Mouse (Mus musculus) forebrain, embryonic 12.5 days (tissue): Measurements from ENCODE around the gene Ifitm10. TPM values are rescaled to one million over a fixed set of nuclear protein-coding genes. Genes with fewer than 3 reads are reported as not detected.
"Not testable (repeated sequence)": the region's sequence is repeated elsewhere in the genome, so short reads cannot be mapped to it uniquely, and the experiment has no call there.

Source experiments
- ATAC-seq: fragments of 200-750 bp; cut with Nextera tagmentation; 2 replicates; pipeline ENCODE4 v1.8.0; 2017; ENCODE audit warnings: moderate TSS enrichment; ENCODE audit not compliant: low FRiP score
- H3K27ac ChIP-seq: fragments of 300-500 bp; sonication (generic); 2 replicates; pipeline ENCODE4 v1.5.1; 2016; ENCODE audit warnings: mild to moderate bottlenecking
- H3K27me3 ChIP-seq: fragments of 300-500 bp; sonication (generic); 2 replicates; pipeline ENCODE4 v1.6.1; 2016; ENCODE audit warnings: mild to moderate bottlenecking
- H3K36me3 ChIP-seq: fragments of 300-500 bp; sonication (generic); replicated peaks from 2 replicates; pipeline ENCODE4 v1.6.1; 2016; ENCODE audit warnings: mild to moderate bottlenecking
- H3K4me1 ChIP-seq: fragments of 300-500 bp; sonication (generic); 2 replicates; pipeline ENCODE4 v1.6.1; 2016
- H3K4me2 ChIP-seq: fragments of 300-500 bp; sonication (generic); 2 replicates; pipeline ENCODE4 v1.6.1; 2016; ENCODE audit warnings: mild to moderate bottlenecking, moderate library complexity
- H3K4me3 ChIP-seq: fragments of 300-500 bp; sonication (generic); replicated peaks from 2 replicates; pipeline ENCODE4 v1.5.1; 2016; ENCODE audit warnings: mild to moderate bottlenecking
- H3K9ac ChIP-seq: fragments of 300-500 bp; sonication (generic); 2 replicates; pipeline ENCODE4 v1.6.1; 2016; ENCODE audit warnings: mild to moderate bottlenecking
- H3K9me3 ChIP-seq: fragments of 300-500 bp; sonication (generic); 2 replicates; pipeline ENCODE4 v1.6.1; 2016
- WGBS: fragments of 180-500 bp; shearing (Covaris S2); methylation state at CpG from one replicate; pipeline ENCODE4 v1.1.7; 2016; 5-methylcytosine and 5-hydroxymethylcytosine counted together
- polyA plus RNA-seq: library from polyadenylated mRNA; unstranded; fragments of >200 nt; fragmentation: Nextera tagmentation; extraction: Ambion mirVana; gene quantifications from 2 replicates; pipeline ENCODE4 v1.2.1, GENCODE M21; 2016

Ifitm10 gene
- polyA plus RNA-seq, 1 experiment from 2014 or later = 0.34 TPM

DNA sequence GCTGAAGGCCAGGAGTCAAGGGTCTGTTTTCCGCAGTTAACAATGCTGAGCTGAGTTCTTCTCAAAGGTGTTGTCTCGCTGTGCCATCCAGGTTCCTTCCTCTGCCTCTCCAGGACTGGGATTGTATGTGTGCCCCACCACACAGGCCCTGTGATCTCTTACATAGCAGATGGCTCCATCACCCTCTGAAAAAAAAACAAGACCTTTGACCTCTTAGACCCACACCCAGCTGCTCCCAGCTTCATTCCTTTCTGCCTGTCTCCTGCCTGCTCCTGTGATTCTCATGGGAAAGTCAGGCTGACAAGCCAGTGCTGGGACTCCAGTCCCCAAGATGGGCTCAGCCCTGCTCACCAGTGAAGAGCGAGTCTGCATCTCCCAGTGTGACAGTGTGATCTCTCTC lies 45.0 kb downstream of the Ifitm10 start:
- ATAC-seq = no peak
- 58% methylated on average over 3 of the region's 3 CpGs for WGBS
- H3K36me3 ChIP-seq = no peaks in the 10 kb centered on the region
- H3K4me2 ChIP-seq = no peak overlapping the region
- H3K27ac ChIP-seq = no peak overlapping the region
- no peaks in the 10 kb centered on the region for H3K4me1 ChIP-seq
- H3K4me3 ChIP-seq = no peak overlapping the region
- H3K9me3 ChIP-seq = no peaks in the 10 kb centered on the region
- H3K27me3 ChIP-seq = peaks cover 3% of the 10 kb centered on the region; the same call in 1 of the 2 replicates
- H3K9ac ChIP-seq = no peak overlapping the region

- Histone ChIP-seq H3K4me2 (no peak overlapping the region), H3K27me3 (no peaks in the 10 kb centered on the region), H3K9me3 (no peaks in the 10 kb centered on the region), H3K36me3 (no peaks in the 10 kb centered on the region), H3K27ac (no peak overlapping the region), H3K9ac (no peak overlapping the region), H3K4me3 (no peak overlapping the region), H3K4me1 (no peaks in the 10 kb centered on the region)
- WGBS = 77% methylated on average over 9 of the region's 9 CpGs
- ATAC-seq = no peak
Measured at GRCm38 (mm10) chr7:142326714-142327445, 46.7 kb downstream of the Ifitm10 start.

GRCm38 (mm10) chr7:142323396-142324117 lies 50.0 kb downstream of the Ifitm10 start:
- 91% methylated on average over 12 of the region's 12 CpGs for WGBS
- Histone ChIP-seq H3K4me1 (no peaks in the 10 kb centered on the region), H3K9ac (no peak overlapping the region), H3K36me3 (no peaks in the 10 kb centered on the region), H3K9me3 (no peaks in the 10 kb centered on the region), H3K4me2 (no peak overlapping the region), H3K4me3 (no peak overlapping the region), H3K27me3 (peaks cover 2% of the 10 kb centered on the region; the same call in 1 of the 2 replicates), H3K27ac (no peak overlapping the region)
- no peak for ATAC-seq

GRCm38 (mm10) chr7:142322641-142323040 lies 50.9 kb downstream of the Ifitm10 start:
- Histone ChIP-seq H3K4me1 (no peaks in the 10 kb centered on the region), H3K9me3 (no peaks in the 10 kb centered on the region), H3K36me3 (no peaks in the 10 kb centered on the region), H3K9ac (no peak overlapping the region), H3K27me3 (peaks cover 2% of the 10 kb centered on the region; the same call in 1 of the 2 replicates), H3K27ac (no peak overlapping the region), H3K4me3 (no peak overlapping the region), H3K4me2 (no peak overlapping the region)
- WGBS = 91% methylated on average over 6 of the region's 6 CpGs
- no peak for ATAC-seq

DNA sequence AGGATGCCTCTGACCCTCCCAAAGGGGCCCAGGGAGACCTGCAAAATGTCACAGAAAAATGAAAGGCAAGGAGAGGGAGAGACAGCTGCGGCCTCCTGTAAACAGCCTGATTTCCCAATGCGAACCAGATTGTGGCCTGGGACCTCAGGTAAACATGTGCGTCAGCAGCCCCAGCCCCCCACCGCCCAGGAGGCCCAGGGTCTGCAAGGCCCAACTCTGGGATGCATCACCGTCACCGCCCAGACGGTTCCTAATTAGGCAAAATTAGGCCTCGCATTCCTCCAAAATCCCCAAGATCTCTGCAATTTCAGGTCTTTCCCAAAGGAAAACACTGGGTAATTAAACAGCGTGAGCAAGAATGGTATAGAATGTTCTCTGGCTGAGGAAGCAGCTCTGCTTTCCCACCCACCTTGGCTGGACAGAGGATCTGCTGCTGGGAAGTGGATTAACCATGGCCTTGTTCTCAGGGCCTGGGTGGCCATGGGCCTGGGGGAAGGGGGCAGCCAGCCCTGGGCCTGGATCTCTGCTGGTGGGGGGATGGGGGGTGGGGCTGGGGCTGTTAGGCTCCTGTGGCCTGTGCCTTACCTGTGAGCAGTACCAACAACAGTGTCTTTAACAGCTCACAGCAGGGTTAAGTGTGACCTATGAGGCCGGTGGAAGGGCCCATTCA lies 51.8 kb downstream of the Ifitm10 start:
- not testable (repeated sequence) for H3K4me2 ChIP-seq, H3K4me1 ChIP-seq, H3K9me3 ChIP-seq, H3K9ac ChIP-seq, ATAC-seq, H3K27me3 ChIP-seq, H3K36me3 ChIP-seq, H3K27ac ChIP-seq, H3K4me3 ChIP-seq
- WGBS = 45% methylated on average over 7 of the region's 10 CpGs

DNA sequence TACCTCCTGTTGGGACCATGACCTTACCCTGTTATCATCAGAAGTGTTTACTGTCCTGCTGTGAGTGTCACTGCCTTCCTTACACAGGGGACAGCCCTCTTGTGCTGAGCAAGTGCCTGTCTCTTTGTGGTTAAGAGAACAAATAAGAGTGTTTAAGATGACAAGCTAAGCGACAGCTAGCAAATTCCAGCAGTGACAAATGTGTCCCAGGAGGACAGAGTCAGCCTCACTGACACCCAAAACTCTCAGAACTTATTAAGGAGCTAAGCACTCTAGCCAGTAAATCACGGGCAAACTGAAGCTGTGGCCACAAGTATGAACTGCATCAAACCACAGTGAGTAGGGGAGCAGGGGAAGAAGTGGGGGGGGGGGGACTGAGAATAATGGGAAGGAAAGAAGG lies 52.6 kb downstream of the Ifitm10 start:
- Histone ChIP-seq H3K4me2 (no peak overlapping the region), H3K9ac (no peak overlapping the region), H3K27me3 (peaks cover 2% of the 10 kb centered on the region; the same call in 1 of the 2 replicates), H3K4me1 (no peaks in the 10 kb centered on the region), H3K4me3 (no peak overlapping the region), H3K9me3 (no peaks in the 10 kb centered on the region), H3K27ac (no peak overlapping the region), H3K36me3 (no peaks in the 10 kb centered on the region)
- no peak for ATAC-seq
- 52% methylated on average over 2 of the region's 2 CpGs for WGBS

DNA sequence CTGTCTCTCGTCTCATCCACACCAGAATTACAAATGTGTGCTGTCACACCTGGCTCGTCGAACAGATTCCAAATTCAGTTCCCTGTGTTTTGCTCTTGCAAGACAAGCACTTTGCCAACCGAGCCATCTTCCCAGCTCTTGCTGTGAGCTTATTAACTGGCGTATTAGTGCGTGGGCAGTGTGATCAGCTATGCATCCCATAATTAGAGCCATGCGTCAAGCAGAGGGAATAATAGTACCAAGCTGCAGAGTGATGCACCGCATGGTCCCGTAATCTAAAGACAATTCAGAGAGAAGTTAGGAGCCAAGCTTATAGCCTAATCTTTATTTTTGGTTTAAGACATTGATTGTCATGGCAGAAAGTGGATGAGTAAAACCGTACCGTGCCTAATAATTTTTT lies 54.4 kb downstream of the Ifitm10 start:
- H3K27ac ChIP-seq = no peak overlapping the region
- H3K9ac ChIP-seq = no peak overlapping the region
- peaks cover 2% of the 10 kb centered on the region; the same call in 1 of the 2 replicates for H3K27me3 ChIP-seq
- no peaks in the 10 kb centered on the region for H3K36me3 ChIP-seq
- H3K9me3 ChIP-seq = no peaks in the 10 kb centered on the region
- peaks cover 10% of the 10 kb centered on the region for H3K4me1 ChIP-seq
- no peak overlapping the region for H3K4me2 ChIP-seq
- 82% methylated on average over 11 of the region's 11 CpGs for WGBS
- ATAC-seq = no peak
- no peak overlapping the region for H3K4me3 ChIP-seq

DNA sequence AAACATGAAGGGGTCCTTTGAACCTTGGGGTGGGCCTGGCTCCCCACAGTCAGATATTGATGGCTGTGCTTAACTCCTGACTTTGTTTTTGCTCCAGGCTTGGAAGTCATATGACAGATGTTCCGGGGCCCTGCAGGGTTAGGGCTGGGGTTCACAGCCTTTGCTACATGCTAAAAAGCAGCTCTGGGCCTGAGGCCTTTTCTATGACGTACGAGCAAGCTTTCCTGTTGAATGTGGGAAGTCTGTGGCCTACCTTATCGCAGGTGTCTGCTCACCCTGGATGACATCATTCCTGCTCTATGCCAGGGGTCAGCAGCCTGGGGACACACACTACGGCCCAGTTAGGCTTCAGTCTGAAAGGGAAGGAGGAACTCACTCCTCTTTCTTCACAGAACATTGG lies 56.3 kb downstream of the Ifitm10 start:
- Histone ChIP-seq H3K4me3 (no peak overlapping the region), H3K27ac (no peak overlapping the region), H3K27me3 (peaks cover 2% of the 10 kb centered on the region; the same call in 1 of the 2 replicates), H3K9ac (no peak overlapping the region), H3K4me1 (peaks cover 10% of the 10 kb centered on the region), H3K4me2 (no peak overlapping the region), H3K9me3 (no peaks in the 10 kb centered on the region), H3K36me3 (no peaks in the 10 kb centered on the region)
- WGBS = 88% methylated on average over 5 of the region's 5 CpGs
- ATAC-seq = no peak

- Histone ChIP-seq H3K9ac (no peak overlapping the region), H3K36me3 (no peaks in the 10 kb centered on the region), H3K4me3 (no peak overlapping the region), H3K27me3 (peaks cover 2% of the 10 kb centered on the region; the same call in 1 of the 2 replicates), H3K27ac (no peak overlapping the region), H3K4me1 (peaks cover 10% of the 10 kb centered on the region), H3K4me2 (no peak overlapping the region), H3K9me3 (no peaks in the 10 kb centered on the region)
- no peak for ATAC-seq
- WGBS = 45% methylated on average over 6 of the region's 6 CpGs
Measured at GRCm38 (mm10) chr7:142316558-142316957, 57.0 kb downstream of the Ifitm10 start.

DNA sequence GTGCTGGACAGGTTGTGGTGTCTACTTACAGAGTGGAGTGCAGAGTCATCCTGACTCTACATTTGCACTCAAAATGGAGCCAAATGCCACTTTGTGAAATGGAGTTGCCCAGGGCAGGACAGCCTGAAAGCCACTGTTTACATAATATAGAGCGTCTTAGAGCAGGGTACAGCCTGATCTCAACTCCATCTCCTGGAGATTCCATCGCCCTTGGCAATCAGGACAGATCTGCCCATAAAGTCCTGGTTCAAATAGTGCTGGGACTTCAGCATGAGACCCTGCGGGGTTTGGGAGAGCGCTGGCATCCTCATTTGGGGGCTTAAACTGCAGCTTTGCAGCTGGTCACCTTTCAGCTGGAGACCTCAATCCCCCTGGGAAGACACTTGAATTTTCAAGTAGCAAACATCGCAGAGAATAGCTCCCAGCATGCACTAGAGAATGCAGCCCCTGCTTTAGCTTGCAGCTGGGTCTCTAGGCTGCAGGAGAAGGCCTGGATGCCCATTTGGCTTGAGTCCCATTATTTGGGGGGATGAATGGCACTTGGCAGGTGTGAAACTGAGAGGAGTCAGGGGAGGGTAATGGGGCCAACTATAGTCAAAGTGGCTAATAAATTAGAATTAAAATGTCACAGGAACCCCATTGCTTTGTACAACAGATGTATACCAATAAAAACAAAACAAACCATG lies 58.8 kb downstream of the Ifitm10 start:
- no peak for ATAC-seq
- H3K4me2 ChIP-seq = no peak overlapping the region
- H3K4me1 ChIP-seq = peaks cover 10% of the 10 kb centered on the region
- H3K9me3 ChIP-seq = no peaks in the 10 kb centered on the region
- H3K4me3 ChIP-seq = no peak overlapping the region
- no peaks in the 10 kb centered on the region for H3K36me3 ChIP-seq
- H3K27ac ChIP-seq = no peak overlapping the region
- H3K9ac ChIP-seq = no peak overlapping the region
- peaks cover under 1% of the 10 kb centered on the region; the same call in 1 of the 2 replicates for H3K27me3 ChIP-seq
- WGBS = 53% methylated on average over 5 of the region's 5 CpGs

GRCm38 (mm10) chr7:142303929-142304328 lies 69.6 kb downstream of the Ifitm10 start:
- not testable (repeated sequence) for H3K36me3 ChIP-seq, H3K4me3 ChIP-seq, H3K9ac ChIP-seq, H3K27ac ChIP-seq, H3K4me1 ChIP-seq, H3K9me3 ChIP-seq, ATAC-seq, H3K4me2 ChIP-seq
- WGBS = 82% methylated on average over 1 of the region's 1 CpGs
- peaks cover 22% of the 10 kb centered on the region; the same call in 1 of the 2 replicates for H3K27me3 ChIP-seq

- no peaks in the 10 kb centered on the region for H3K36me3 ChIP-seq
- 62% methylated on average over 3 of the region's 3 CpGs for WGBS
- ATAC-seq = no peak
- H3K27ac ChIP-seq = no peak within 1 kb of the TSS
- no peak within 1 kb of the TSS for H3K9ac ChIP-seq
- no peaks in the 10 kb centered on the region for H3K9me3 ChIP-seq
- no peaks in the 10 kb centered on the region for H3K4me1 ChIP-seq
- no peak within 1 kb of the TSS for H3K4me2 ChIP-seq
- no peak within 1 kb of the TSS for H3K4me3 ChIP-seq
- H3K27me3 ChIP-seq = peaks cover 22% of the 10 kb centered on the region; the same call in 1 of the 2 replicates
Measured at GRCm38 (mm10) chr7:142303249-142303648, 70.3 kb downstream of the Ifitm10 start, which contains the start of gene Krtap5-4. Gene Krtap5-4 (plus strand): TSS chr7:142303549.
